Mouse (Mus musculus) hindbrain, embryonic 15.5 days (tissue): ENCODE results near the gene Tial1. TPM values are rescaled to one million over a fixed set of nuclear protein-coding genes. Genes with fewer than 3 reads are reported as not detected.

Experiments
- ATAC-seq: fragments of 200-750 bp; cut with Nextera tagmentation; 2 replicates; pipeline ENCODE4 v1.8.0; 2017; ENCODE audit warnings: low read depth, moderate number of reproducible peaks, moderate TSS enrichment; ENCODE audit not compliant: low FRiP score
- H3K27ac ChIP-seq: fragments of 300-500 bp; sonication (generic); replicated peaks from 2 replicates; pipeline ENCODE4 v1.5.1; 2015; ENCODE audit warnings: mild to moderate bottlenecking, inconsistent platforms
- H3K27me3 ChIP-seq: fragments of 300-500 bp; sonication (generic); 2 replicates; pipeline ENCODE4 v1.6.1; 2015; ENCODE audit warnings: control low read depth, inconsistent platforms
- H3K36me3 ChIP-seq: fragments of 300-500 bp; sonication (generic); 2 replicates; pipeline ENCODE4 v1.6.1; 2015; ENCODE audit warnings: control low read depth, inconsistent platforms
- H3K4me1 ChIP-seq: fragments of 300-500 bp; sonication (generic); replicated peaks from 2 replicates; pipeline ENCODE4 v1.6.1; 2015; ENCODE audit warnings: control low read depth, inconsistent platforms
- H3K4me2 ChIP-seq: fragments of 300-500 bp; sonication (generic); 2 replicates; pipeline ENCODE4 v1.6.1; 2015; ENCODE audit warnings: moderate library complexity, mild to moderate bottlenecking, inconsistent platforms
- H3K4me3 ChIP-seq: fragments of 300-500 bp; sonication (generic); 2 replicates; pipeline ENCODE4 v1.5.1; 2015; ENCODE audit warnings: mild to moderate bottlenecking, inconsistent platforms
- H3K9ac ChIP-seq: fragments of 300-500 bp; sonication (generic); 2 replicates; pipeline ENCODE4 v1.6.1; 2015; ENCODE audit warnings: inconsistent platforms
- H3K9me3 ChIP-seq: fragments of 300-500 bp; sonication (generic); 2 replicates; pipeline ENCODE4 v1.6.1; 2016; ENCODE audit warnings: control low read depth, inconsistent platforms
- WGBS: fragments of 180-500 bp; shearing (Covaris S2); methylation state at CpG from one replicate; pipeline ENCODE4 v1.1.7; 2015; 5-methylcytosine and 5-hydroxymethylcytosine counted together
- microRNA-seq: library from miRNA; unstranded; fragments of <30 nt; microRNA quantifications from one replicate; pipeline ENCODE4, GENCODE M21; 2016
- polyA plus RNA-seq: library from polyadenylated mRNA; unstranded; fragments of >200 nt; fragmentation: Nextera tagmentation; extraction: Ambion mirVana; gene quantifications from 2 replicates; pipeline ENCODE4 v1.2.1, GENCODE M21; 2015

Gene Tial1
- polyA plus RNA-seq, 1 experiment from 2014 or later: 23.2 TPM

DNA sequence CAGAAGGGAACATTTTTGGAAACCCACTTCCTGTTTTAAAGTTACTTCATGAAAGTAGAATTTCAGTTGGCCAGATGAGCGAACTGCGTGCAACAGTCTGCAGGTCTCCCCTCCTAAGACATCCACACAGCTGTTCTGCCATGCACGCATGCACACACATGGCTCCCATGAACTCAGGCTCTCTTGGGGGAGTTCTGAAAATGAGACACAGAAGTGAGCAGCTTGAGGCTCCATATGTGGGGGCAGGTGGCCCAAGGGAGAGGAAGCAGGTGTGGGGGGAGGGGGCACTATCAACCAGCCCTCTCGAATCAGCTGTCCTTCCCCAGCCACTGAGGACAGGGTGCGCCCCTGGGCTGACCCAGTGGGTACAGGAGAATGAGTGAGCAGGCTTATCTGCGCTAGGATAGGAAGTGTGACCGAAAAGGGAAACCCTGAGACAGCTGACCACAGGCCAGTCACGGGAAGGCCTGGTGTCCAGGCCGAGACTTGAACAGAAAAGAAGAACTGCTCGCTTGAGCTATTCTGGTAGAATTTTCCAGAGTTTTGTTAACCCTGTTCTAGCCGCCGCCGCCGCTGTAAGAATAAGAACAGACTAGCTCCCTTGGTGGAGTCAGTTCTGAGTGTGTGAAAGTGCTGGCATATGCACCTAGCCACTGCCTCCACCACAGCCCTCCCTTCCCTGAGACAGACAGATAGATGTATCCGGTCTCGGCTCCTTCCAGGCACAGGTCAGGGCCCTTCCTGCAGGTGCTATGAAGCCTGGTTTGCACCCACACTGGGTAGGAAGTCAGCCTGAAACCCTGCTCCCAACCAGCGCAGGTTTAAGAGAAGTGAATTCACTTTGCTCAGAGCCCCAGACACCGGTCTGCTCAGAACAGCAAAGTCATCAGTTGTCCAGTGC is 69.2 kb downstream of the Tial1 start:
- H3K9me3 ChIP-seq: no peaks in the 10 kb centered on the region
- H3K36me3 ChIP-seq: no peaks in the 10 kb centered on the region
- no peaks in the 10 kb centered on the region for H3K27me3 ChIP-seq
- no peak overlapping the region for H3K9ac ChIP-seq
- no peak overlapping the region for H3K4me3 ChIP-seq
- no peak overlapping the region for H3K27ac ChIP-seq
- 0 out of 2 replicates have a peak, but pooled peaks cover 4% of the 10 kb centered on the region for H3K4me1 ChIP-seq
- ATAC-seq: no peak
- 87% methylated on average over 18 of the region's 18 CpGs for WGBS
- no peak overlapping the region for H3K4me2 ChIP-seq

DNA sequence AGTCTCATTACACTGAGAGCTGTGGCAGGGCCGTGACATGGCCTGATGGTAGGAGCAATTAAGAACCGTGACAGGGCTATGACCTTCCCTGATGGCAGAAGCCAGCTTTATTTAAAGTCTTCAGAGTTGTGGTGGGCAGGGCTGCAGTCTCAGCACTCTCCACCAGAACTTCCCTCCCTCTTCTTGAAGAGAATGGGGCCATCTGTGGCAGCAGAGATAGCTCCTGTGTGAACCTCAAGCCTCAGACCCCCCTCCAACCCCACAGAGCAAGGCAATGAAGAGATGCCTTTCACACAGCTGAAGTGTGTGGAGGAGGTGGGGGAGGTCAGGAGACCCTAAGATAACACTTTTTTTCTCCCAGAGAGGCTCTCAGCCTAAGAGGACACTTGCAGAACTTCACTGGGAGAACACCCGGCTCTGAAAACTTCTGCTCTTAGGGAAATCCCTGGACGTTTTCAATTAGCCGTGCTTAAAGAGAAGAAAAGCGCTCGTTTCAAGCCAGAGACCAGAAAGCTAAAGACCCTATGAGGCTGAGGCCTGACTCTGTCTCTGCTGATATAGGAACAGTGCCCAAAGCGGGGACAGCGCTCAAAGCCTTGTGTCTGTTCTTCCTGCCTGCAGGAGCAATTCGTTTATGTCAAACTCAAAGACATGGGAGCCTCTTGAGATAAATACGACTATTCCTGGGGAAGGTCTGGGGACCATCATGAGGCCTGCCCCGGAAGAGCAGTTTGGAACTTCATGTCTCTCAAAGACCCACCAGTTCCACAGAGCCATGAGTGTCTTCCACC is 70.1 kb downstream of the Tial1 start:
- H3K9ac ChIP-seq: no peak overlapping the region
- no peaks in the 10 kb centered on the region for H3K36me3 ChIP-seq
- H3K4me1 ChIP-seq: 0 out of 2 replicates have a peak, but pooled peaks cover 4% of the 10 kb centered on the region
- no peak overlapping the region for H3K27ac ChIP-seq
- no peak overlapping the region for H3K4me2 ChIP-seq
- ATAC-seq: no peak
- WGBS: 53% methylated on average over 12 of the region's 12 CpGs
- no peaks in the 10 kb centered on the region for H3K9me3 ChIP-seq
- H3K27me3 ChIP-seq: no peaks in the 10 kb centered on the region
- H3K4me3 ChIP-seq: no peak overlapping the region

Small RNA genes within 50 kb of the gene (microRNA-seq; reads per million reads assigned to microRNA genes)
- gene Gm24365: not detected

Other genes starting within 250 kb of the Tial1 start
- gene Armc5, start 224.4 kb downstream of the Tial1 start, polyA plus RNA-seq: 14.2 and 14.7 TPM in 2 replicates
- gene 9130023H24Rik, start 223.7 kb downstream of the Tial1 start, polyA plus RNA-seq: 7.4 and 8.0 TPM in 2 replicates
- 27.8 and 28.2 TPM in 2 replicates for gene Tgfb1i1, start 214.9 kb downstream of the Tial1 start, polyA plus RNA-seq
- gene Slc5a2, start 196.1 kb downstream of the Tial1 start, polyA plus RNA-seq: 0.29 TPM in 1 of 2 replicates, not detected in the other
- gene BC017158, start 163.5 kb downstream of the Tial1 start, polyA plus RNA-seq: 23.4 and 27.6 TPM in 2 replicates
- 58.9 and 59.3 TPM in 2 replicates for gene Rgs10, start 43.0 kb downstream of the Tial1 start, polyA plus RNA-seq
- 2.6 and 3.9 TPM in 2 replicates for gene Bag3, start 61.9 kb upstream of the Tial1 start, polyA plus RNA-seq
- gene Inpp5f, start 149.6 kb upstream of the Tial1 start, polyA plus RNA-seq: 400 and 406 TPM in 2 replicates